Mouse (Mus musculus) MEL (cell line): ENCODE results near the gene Gm1113. TPM values are rescaled to one million over a fixed set of nuclear protein-coding genes. Genes with fewer than 3 reads are reported as not detected.
A peak's percentile ranks its signal among the peaks of the same experiment; 100 is the strongest.

Experiments used
- DNase-seq: peaks from one replicate; pipeline ENCODE4 v3.0.0; 2011; ENCODE audit warnings: low read depth, low spot score
- H3K27ac ChIP-seq: 2 replicates; pipeline ENCODE4 v1.5.1; 2012; ENCODE audit warnings: low read depth, mild to moderate bottlenecking, control low read depth, low read length, moderate library complexity; ENCODE audit not compliant: control insufficient read depth
- H3K27me3 ChIP-seq, 2 experiments: fragments of 150-350 bp in 1 of 2; sonication (generic) in 1 of 2; 2 replicates each; pipeline ENCODE4 v1.6.1; 2012; ENCODE audit warnings: low read length in 2 of 2, mild to moderate bottlenecking in 2 of 2, improper control_type of control experiment in 1 of 2, moderate library complexity in 1 of 2; ENCODE audit not compliant: insufficient read depth in 2 of 2, control insufficient read depth in 1 of 2
- H3K36me3 ChIP-seq, 2 experiments: 2 replicates each; pipeline ENCODE4 v1.6.1; 2012 to 2014; ENCODE audit warnings: low read length in 2 of 2, improper control_type of control experiment in 1 of 2, inconsistent platforms in 1 of 2, mild to moderate bottlenecking in 1 of 2; ENCODE audit not compliant: insufficient read depth in 2 of 2, control insufficient read depth in 1 of 2
- H3K4me1 ChIP-seq, 2 experiments: fragments of 150-350 bp in 1 of 2; sonication (generic) in 1 of 2; 2 replicates each; pipeline ENCODE4 v1.6.1; 2012; ENCODE audit warnings: low read length in 2 of 2, improper control_type of control experiment in 1 of 2, mild to moderate bottlenecking in 1 of 2; ENCODE audit not compliant: insufficient read depth in 2 of 2, control insufficient read depth in 1 of 2
- H3K4me3 ChIP-seq, 2 experiments: fragments of 150-350 bp in 1 of 2; sonication (generic) in 1 of 2; 2 replicates each; pipeline ENCODE4 v1.5.1; 2012; ENCODE audit warnings: low read depth in 2 of 2, low read length in 2 of 2, mild to moderate bottlenecking in 2 of 2, moderate library complexity in 2 of 2, control low read depth in 1 of 2, improper control_type of control experiment in 1 of 2; ENCODE audit not compliant: control insufficient read depth in 1 of 2, insufficient read depth in 1 of 2
- H3K79me2 ChIP-seq: 2 replicates; pipeline ENCODE4 v1.6.1; 2012; ENCODE audit warnings: mild to moderate bottlenecking, low read length, moderate library complexity; ENCODE audit not compliant: control insufficient read depth, poor library complexity, insufficient read depth
- H3K9ac ChIP-seq: 2 replicates; pipeline ENCODE4 v1.6.1; 2012; ENCODE audit warnings: low read depth, mild to moderate bottlenecking, control low read depth, low read length, moderate library complexity; ENCODE audit not compliant: control insufficient read depth, poor library complexity, severe bottlenecking
- H3K9me3 ChIP-seq: fragments of 150-350 bp; sonication (generic); replicated peaks from 2 replicates; pipeline ENCODE4 v1.6.1; 2012; ENCODE audit warnings: mild to moderate bottlenecking, low read length, improper control_type of control experiment, moderate library complexity; ENCODE audit not compliant: insufficient read depth
- BHLHE40 ChIP-seq: IDR thresholded peaks from 2 replicates; pipeline ENCODE4 v1.6.1; 2012; ENCODE audit warnings: low read depth, mild to moderate bottlenecking, inconsistent platforms, low read length, improper control_type of control experiment, borderline replicate concordance
- CTCF ChIP-seq, 3 experiments: IDR thresholded peaks in 2 of 3; conservative IDR thresholded peaks in 1 of 3; 2 replicates each; pipeline ENCODE4 v1.5.1; 2011 to 2012; ENCODE audit warnings: low read length in 3 of 3, low read depth in 2 of 3, mild to moderate bottlenecking in 2 of 3, improper control_type of control experiment in 1 of 3, inconsistent platforms in 1 of 3, mixed read lengths in 1 of 3, moderate library complexity in 1 of 3; ENCODE audit not compliant: control insufficient read depth in 1 of 3, insufficient read depth in 1 of 3, poor library complexity in 1 of 3, severe bottlenecking in 1 of 3
- HCFC1 ChIP-seq: IDR thresholded peaks from 2 replicates; pipeline ENCODE4 v1.6.1; 2012; ENCODE audit warnings: low read depth, mild to moderate bottlenecking, inconsistent platforms, low read length, improper control_type of control experiment, moderate library complexity
- JUND ChIP-seq: IDR thresholded peaks from 2 replicates; pipeline ENCODE4 v1.6.1; 2011; ENCODE audit warnings: low read depth, mild to moderate bottlenecking, improper control_type of control experiment, low read length
- KAT2A ChIP-seq: conservative IDR thresholded peaks from 2 replicates; pipeline ENCODE4 v1.6.1; 2012; ENCODE audit warnings: low read depth, low read length, improper control_type of control experiment, inconsistent platforms
- MAFK ChIP-seq: IDR thresholded peaks from 2 replicates; pipeline ENCODE4 v1.6.1; 2011; ENCODE audit warnings: low read depth, mild to moderate bottlenecking, low read length, improper control_type of control experiment, borderline replicate concordance
- MAZ ChIP-seq: IDR thresholded peaks from 2 replicates; pipeline ENCODE4 v1.6.1; 2012; ENCODE audit warnings: low read depth, mild to moderate bottlenecking, inconsistent platforms, low read length, improper control_type of control experiment
- MEF2A ChIP-seq: IDR thresholded peaks from 2 replicates; pipeline ENCODE4 v1.6.1; 2014; ENCODE audit warnings: low read depth, mild to moderate bottlenecking, inconsistent platforms, low read length, improper control_type of control experiment; ENCODE audit not compliant: poor library complexity, insufficient replicate concordance, severe bottlenecking; ENCODE audit errors: extremely low read depth
- MXI1 ChIP-seq: IDR thresholded peaks from 2 replicates; pipeline ENCODE4 v1.6.1; 2011; ENCODE audit warnings: mild to moderate bottlenecking, low read depth, low read length, improper control_type of control experiment
- MYB ChIP-seq: IDR thresholded peaks from 2 replicates; pipeline ENCODE4 v1.6.1; 2011; ENCODE audit warnings: mild to moderate bottlenecking, low read depth, low read length, improper control_type of control experiment
- MYC ChIP-seq: IDR thresholded peaks from 2 replicates; pipeline ENCODE4 v1.6.1; 2011; ENCODE audit warnings: low read depth, mild to moderate bottlenecking, low read length, improper control_type of control experiment, moderate library complexity
- RAD21 ChIP-seq: IDR thresholded peaks from 2 replicates; pipeline ENCODE4 v1.6.1; 2011; ENCODE audit warnings: mild to moderate bottlenecking, low read depth, low read length, improper control_type of control experiment
- SMC3 ChIP-seq: IDR thresholded peaks from 2 replicates; pipeline ENCODE4 v1.6.1; 2011; ENCODE audit warnings: low read depth, low read length, improper control_type of control experiment
- TBP ChIP-seq: IDR thresholded peaks from 2 replicates; pipeline ENCODE4 v1.8.0; 2011; ENCODE audit warnings: low read depth, low read length, improper control_type of control experiment
- USF1 ChIP-seq: IDR thresholded peaks from 2 replicates; pipeline ENCODE4 v1.6.1; 2014; ENCODE audit warnings: low read depth, mild to moderate bottlenecking, inconsistent platforms, low read length, improper control_type of control experiment, moderate library complexity
- ZC3H11A ChIP-seq: IDR thresholded peaks from 2 replicates; pipeline ENCODE4 v1.6.1; 2012; ENCODE audit warnings: low read depth, mild to moderate bottlenecking, inconsistent platforms, low read length, improper control_type of control experiment
- ZMIZ1 ChIP-seq: IDR thresholded peaks from 2 replicates; pipeline ENCODE4 v1.6.1; 2012; ENCODE audit warnings: low read depth, mild to moderate bottlenecking, inconsistent platforms, low read length, improper control_type of control experiment, moderate library complexity
- ZNF384 ChIP-seq: IDR thresholded peaks from 2 replicates; pipeline ENCODE4 v1.6.1; 2012; ENCODE audit warnings: low read depth, mild to moderate bottlenecking, inconsistent platforms, low read length, improper control_type of control experiment
- polyA plus RNA-seq, 2 experiments: library from polyadenylated mRNA; stranded (reverse) in 1 of 2; unstranded in 1 of 2; fragments of >175 nt in 1 of 2; fragments of >200 nt in 1 of 2; gene quantifications; 2 replicates each; pipeline versions ENCODE4 v1.2.1 to v1.2.4; 2012; ENCODE audit warnings: low replicate concordance in 2 of 2, low read depth in 1 of 2; ENCODE audit not compliant: insufficient read length in 2 of 2, insufficient read depth in 1 of 2, missing spikeins in 1 of 2
- total RNA-seq: library from RNA; depleted of rRNA; stranded (reverse); fragments of 300-350 nt; gene quantifications from 2 replicates; pipeline ENCODE4 v1.2.3, GENCODE M21; 2012

Gm1113 gene
- total and polyA plus RNA-seq, 3 experiments, result not detected

- TF ChIP-seq HCFC1 (no peak), JUND (no peak)
Observed at GRCm38 (mm10) chr9:35539001-35539750, 21.1 kb upstream of the Gm1113 start (continued).

GRCm38 (mm10) chr9:35535876-35536275 lies 17.8 kb upstream of the Gm1113 start:
- peak; percentile 16 for DNase-seq
- H3K9me3 ChIP-seq, result no peaks in the 10 kb centered on the region
- no peaks in the 10 kb centered on the region for H3K79me2 ChIP-seq
- TF ChIP-seq MAZ, result no peak
- no peak for TF ChIP-seq MAFK
- TF ChIP-seq TBP, result no peak
- no peak for TF ChIP-seq MEF2A
- TF ChIP-seq RAD21, result no peak
- TF ChIP-seq ZNF384, result no peak
- no peak for TF ChIP-seq MYB
- no peak for TF ChIP-seq SMC3
- no peak for TF ChIP-seq BHLHE40
- no peak for TF ChIP-seq ZMIZ1
- no peak for TF ChIP-seq USF1
- no peak for TF ChIP-seq MYC
- peaks cover 0 to 5% of the 10 kb centered on the region in 2 experiments; a peak in 1 of 4 replicates for H3K4me1 ChIP-seq
- no peak overlapping the region for H3K4me3 ChIP-seq
- peaks cover 0 to 3% of the 10 kb centered on the region in 2 experiments; a peak in 1 of 4 replicates for H3K36me3 ChIP-seq
- no peak overlapping the region for H3K27ac ChIP-seq
- no peak overlapping the region for H3K9ac ChIP-seq
- H3K27me3 ChIP-seq, result no peaks in the 10 kb centered on the region; a peak in 2 of 4 replicates

- peak; percentile 70 for DNase-seq
- Histone ChIP-seq H3K36me3 (peaks cover 0 to 3% of the 10 kb centered on the region in 2 experiments; a peak in 1 of 4 replicates), H3K27ac (no peak overlapping the region), H3K4me1 (peaks cover 0 to 5% of the 10 kb centered on the region in 2 experiments; a peak in 1 of 4 replicates), H3K4me3 (no peak overlapping the region), H3K9ac (no peak overlapping the region), H3K79me2 (no peaks in the 10 kb centered on the region), H3K9me3 (no peaks in the 10 kb centered on the region), H3K27me3 (no peaks in the 10 kb centered on the region; a peak in 3 of 4 replicates)
- TF ChIP-seq ZMIZ1 (no peak), CTCF (IDR thresholded peaks at IDR 0.05 in 2 of 3, conservative IDR thresholded peaks at IDR 0.05 in 1 of 3; ENCODE audit: control insufficient read depth in 1 of 3, insufficient read depth in 1 of 3, low read depth in 2 of 3, low read length in 3 of 3, poor library complexity in 1 of 3, severe bottlenecking in 1 of 3) (peak; percentile 61 to 69 (median 66)), KAT2A (no peak), MXI1 (no peak), MYC (no peak), HCFC1 (0 out of 2 replicates have a peak, but pooled peaks have one; percentile 16), RAD21 (peak; percentile 66), ZC3H11A (peak; percentile 55), MEF2A (no peak), SMC3 (peak; percentile 61)
Observed at GRCm38 (mm10) chr9:35535110-35535509, 17.0 kb upstream of the Gm1113 start.
